Mouse (Mus musculus) adrenal gland, postnatal 14 days (tissue): Measurements from ENCODE around the gene Ccdc73. TPM values are rescaled to one million over a fixed set of nuclear protein-coding genes. Genes with fewer than 3 reads are reported as not detected.
"Not testable (repeated sequence)": the region's sequence is repeated elsewhere in the genome, so short reads cannot be mapped to it uniquely, and the experiment has no call there.

ENCODE experiments used
- DNase-seq: peaks from one replicate; pipeline ENCODE4 v3.0.0; 2021; ENCODE audit warnings: mixed read lengths
- long read RNA-seq, 2 experiments: library from polyadenylated mRNA; stranded (forward); transcript quantifications; one replicate each; pipeline ENCODE4 v2.0.0; 2021
- total RNA-seq: library from RNA; stranded (reverse); gene quantifications from 2 replicates; pipeline ENCODE4 v1.2.3, GENCODE M21; 2021

The Ccdc73 gene
- total RNA-seq = 4.4 and 4.7 TPM in 2 replicates
- long read RNA-seq, experiment 1, partial matches to known transcripts = 0 of 2 reads
- long read RNA-seq, experiment 1, other reads (novel, unspliced or antisense) = 2 of 2 reads
- long read RNA-seq, experiment 2, partial matches to known transcripts = 0 of 4 reads
- long read RNA-seq, experiment 2, other reads (novel, unspliced or antisense) = 2 of 4 reads

- DNase-seq = no peak
Measured at GRCm38 (mm10) chr2:104867282-104867855, at the start of gene Ccdc73. Gene Ccdc73 (plus strand): TSS chr2:104867805.

GRCm38 (mm10) chr2:104818763-104819162, 48.8 kb upstream of the Ccdc73 start:
- DNase-seq = not testable (repeated sequence)

GRCm38 (mm10) chr2:104826191-104826590, 41.4 kb upstream of the Ccdc73 start:
- no peak for DNase-seq

GRCm38 (mm10) chr2:104832486-104832885, 35.1 kb upstream of the Ccdc73 start:
- no peak for DNase-seq

GRCm38 (mm10) chr2:104840974-104841373, 26.6 kb upstream of the Ccdc73 start:
- DNase-seq = no peak

- no peak for DNase-seq
Measured at GRCm38 (mm10) chr2:104841736-104842135, 25.9 kb upstream of the Ccdc73 start.

- no peak for DNase-seq
Measured at GRCm38 (mm10) chr2:104842559-104842958, 25.0 kb upstream of the Ccdc73 start.

GRCm38 (mm10) chr2:104846638-104847414, 20.8 kb upstream of the Ccdc73 start:
- DNase-seq = no peak

- peak; percentile 53 for DNase-seq
Measured at GRCm38 (mm10) chr2:104847645-104848044, 20.0 kb upstream of the Ccdc73 start.

- no peak for DNase-seq
Measured at GRCm38 (mm10) chr2:104848235-104849161, 19.1 kb upstream of the Ccdc73 start.

GRCm38 (mm10) chr2:104849276-104849990, 18.2 kb upstream of the Ccdc73 start, which contains the start of gene Prrg4:
Gene Prrg4 (minus strand): TSS chr2:104849876.
- peak; percentile 92 for DNase-seq

GRCm38 (mm10) chr2:104849991-104850359, 17.6 kb upstream of the Ccdc73 start:
- DNase-seq = no peak

GRCm38 (mm10) chr2:104851686-104852085, 15.9 kb upstream of the Ccdc73 start:
- DNase-seq = no peak

- DNase-seq = no peak
Measured at GRCm38 (mm10) chr2:104852546-104852945, 15.1 kb upstream of the Ccdc73 start.

GRCm38 (mm10) chr2:104854836-104855235, 12.8 kb upstream of the Ccdc73 start:
- no peak for DNase-seq

GRCm38 (mm10) chr2:104855732-104856131, 11.9 kb upstream of the Ccdc73 start:
- no peak for DNase-seq

- DNase-seq = no peak
Measured at GRCm38 (mm10) chr2:104856218-104856617, 11.4 kb upstream of the Ccdc73 start.

- DNase-seq = not testable (repeated sequence)
Measured at GRCm38 (mm10) chr2:104858083-104858482, 9.5 kb upstream of the Ccdc73 start.

GRCm38 (mm10) chr2:104859060-104859459, 8.5 kb upstream of the Ccdc73 start:
- no peak for DNase-seq

GRCm38 (mm10) chr2:104860426-104860825, 7.2 kb upstream of the Ccdc73 start:
- no peak for DNase-seq

- DNase-seq = no peak
Measured at GRCm38 (mm10) chr2:104864176-104864860, 3.3 kb upstream of the Ccdc73 start.
